Mouse (Mus musculus) CD4-positive helper T cell, adult 2 months (primary cell): ENCODE measurements around the gene Tectb.
"Not testable (repeated sequence)": the region's sequence is repeated elsewhere in the genome, so short reads cannot be mapped to it uniquely, and the experiment has no call there.

Experiments
- DNase-seq: peaks from one replicate; pipeline ENCODE4 v3.0.0-alpha.2; 2012; ENCODE audit warnings: low read depth, missing footprints, low spot score

Gene Tectb

GRCm38 (mm10) chr19:55180433-55180832 lies at the start of gene Tectb:
Tectb (plus strand) TSS chr19:55180733.
- DNase-seq: no peak

- DNase-seq: no peak
Measured at GRCm38 (mm10) chr19:55131747-55132146, 48.8 kb upstream of the Tectb start.

- DNase-seq: no peak
Measured at GRCm38 (mm10) chr19:55132476-55132875, 48.1 kb upstream of the Tectb start.

- no peak for DNase-seq
Measured at GRCm38 (mm10) chr19:55134521-55134920, 46.0 kb upstream of the Tectb start.

GRCm38 (mm10) chr19:55135918-55136317 lies 44.6 kb upstream of the Tectb start:
- DNase-seq: no peak

GRCm38 (mm10) chr19:55136693-55137427 lies 43.7 kb upstream of the Tectb start:
- no peak for DNase-seq

GRCm38 (mm10) chr19:55137884-55138283 lies 42.6 kb upstream of the Tectb start:
- no peak for DNase-seq

GRCm38 (mm10) chr19:55138506-55138905 lies 42.0 kb upstream of the Tectb start:
- no peak for DNase-seq

- no peak for DNase-seq
Measured at GRCm38 (mm10) chr19:55139301-55139700, 41.2 kb upstream of the Tectb start.

GRCm38 (mm10) chr19:55143391-55144300 lies 36.9 kb upstream of the Tectb start:
- DNase-seq: no peak

GRCm38 (mm10) chr19:55144691-55145090 lies 35.8 kb upstream of the Tectb start:
- no peak for DNase-seq

- no peak for DNase-seq
Measured at GRCm38 (mm10) chr19:55145136-55145535, 35.4 kb upstream of the Tectb start.

GRCm38 (mm10) chr19:55147568-55147967 lies 33.0 kb upstream of the Tectb start:
- no peak for DNase-seq

GRCm38 (mm10) chr19:55148109-55148508 lies 32.4 kb upstream of the Tectb start:
- DNase-seq: no peak

GRCm38 (mm10) chr19:55149646-55150045 lies 30.9 kb upstream of the Tectb start:
- no peak for DNase-seq

GRCm38 (mm10) chr19:55152274-55152673 lies 28.3 kb upstream of the Tectb start:
- not testable (repeated sequence) for DNase-seq

- DNase-seq: no peak
Measured at GRCm38 (mm10) chr19:55152983-55153382, 27.6 kb upstream of the Tectb start.

- DNase-seq: no peak
Measured at GRCm38 (mm10) chr19:55157029-55157428, 23.5 kb upstream of the Tectb start.

- DNase-seq: no peak
Measured at GRCm38 (mm10) chr19:55158606-55159005, 21.9 kb upstream of the Tectb start.

- DNase-seq: no peak
Measured at GRCm38 (mm10) chr19:55159826-55160225, 20.7 kb upstream of the Tectb start.

GRCm38 (mm10) chr19:55162271-55162670 lies 18.3 kb upstream of the Tectb start:
- no peak for DNase-seq

GRCm38 (mm10) chr19:55164162-55164561 lies 16.4 kb upstream of the Tectb start:
- DNase-seq: no peak
